In genomic region chr8:119927422-119928092, GRCm38 (mm10) we compare ENCODE assay signal across 9 mouse cellular contexts. TPM values are rescaled to one million over a fixed set of nuclear protein-coding genes. Genes with fewer than 3 reads are reported as not detected.
DNase-seq lines count a peak whose midpoint lies in the region; ATAC-seq and TF ChIP-seq lines count a peak whose summit lies in the region.
"Had no signal": no experiment of that assay in that cellular context is flagged by ENCODE, and none has a peak within 500 bp of the region (broad histone marks: within the 10 kb centered on the region; RNA-seq: fewer than 3 reads in every experiment).

No protein-coding gene starts in this region.

- no peaks in the 10 kb centered on the region for H3K9me3 ChIP-seq in hindbrain, embryonic 15.5 days
- H3K9me3 ChIP-seq in hindbrain, embryonic 12.5 days (replicated peaks): no peaks in the 10 kb centered on the region
- H3K9me3 ChIP-seq in MEL (replicated peaks; ENCODE audit: insufficient read depth, low read length): no peaks in the 10 kb centered on the region
- H3K9me3 ChIP-seq in lung, embryonic 15.5 days: no peaks in the 10 kb centered on the region
- H3K9me3 ChIP-seq: embryonic facial prominence, embryonic 13.5 days had no signal

- DNase-seq in MEL (ENCODE audit: low read depth, low spot score): peak; percentile 71
- DNase-seq in cerebellum, postnatal 25 days: peak; percentile 53 to 71
- peak; percentile 65 for DNase-seq in induced T-regulatory cell, adult 2 months (ENCODE audit: low read depth)
- DNase-seq in testis, postnatal 10 days (ENCODE audit: low spot score): peak; percentile 57
- no peak for DNase-seq in layer of hippocampus, adult 11-12 months (ENCODE audit: low spot score)

- peaks cover 4% of the 10 kb centered on the region for H3K36me3 ChIP-seq in hindbrain, embryonic 15.5 days
- H3K36me3 ChIP-seq in hindbrain, embryonic 12.5 days: peaks cover 8% of the 10 kb centered on the region; the same call in 1 of the 2 replicates
- peaks cover 17 to 34% of the 10 kb centered on the region in 2 experiments for H3K36me3 ChIP-seq in MEL (ENCODE audit: control insufficient read depth in 1 of 2, insufficient read depth in 2 of 2, low read length in 2 of 2)
- 0 out of 2 replicates have a peak, but pooled peaks cover 3% of the 10 kb centered on the region for H3K36me3 ChIP-seq in lung, embryonic 15.5 days

- no peaks in the 10 kb centered on the region for H3K27me3 ChIP-seq in hindbrain, embryonic 15.5 days
- no peaks in the 10 kb centered on the region for H3K27me3 ChIP-seq in hindbrain, embryonic 12.5 days
- H3K27me3 ChIP-seq in MEL (ENCODE audit: control insufficient read depth in 1 of 2, insufficient read depth in 2 of 2, low read length in 2 of 2): no peaks in the 10 kb centered on the region
- no peaks in the 10 kb centered on the region for H3K27me3 ChIP-seq in lung, embryonic 15.5 days
- H3K27me3 ChIP-seq: embryonic facial prominence, embryonic 13.5 days had no signal

- no peak for TF ChIP-seq POLR2A in MEL (IDR thresholded peaks at IDR 0.05; ENCODE audit: control insufficient read depth in 1 of 2, insufficient read depth in 1 of 2, low read depth in 1 of 2, low read length in 2 of 2, poor library complexity in 1 of 2)

- TF ChIP-seq CTCF in MEL (IDR thresholded peaks at IDR 0.05 in 2 of 3, conservative IDR thresholded peaks at IDR 0.05 in 1 of 3; ENCODE audit: control insufficient read depth in 1 of 3, insufficient read depth in 1 of 3, low read depth in 2 of 3, low read length in 3 of 3, poor library complexity in 1 of 3, severe bottlenecking in 1 of 3): peak; percentile 56 to 82 (median 67)

- H3K4me2 ChIP-seq in hindbrain, embryonic 15.5 days: no peak overlapping the region
- no peak overlapping the region for H3K4me2 ChIP-seq in hindbrain, embryonic 12.5 days (replicated peaks)
- H3K4me2 ChIP-seq in lung, embryonic 15.5 days: no peak overlapping the region
- H3K4me2 ChIP-seq: embryonic facial prominence, embryonic 13.5 days had no signal

- ATAC-seq in hindbrain, embryonic 15.5 days (ENCODE audit: low FRiP score, low read depth): peak; percentile 63; the same call in 1 of the 2 replicates
- no peak for ATAC-seq in hindbrain, embryonic 12.5 days (ENCODE audit: low FRiP score)
- peak; percentile 77 for ATAC-seq in lung, embryonic 15.5 days (ENCODE audit: borderline replicate concordance, extremely low read depth, low FRiP score, low TSS enrichment)

- H3K9ac ChIP-seq in hindbrain, embryonic 15.5 days: no peak overlapping the region
- H3K9ac ChIP-seq in hindbrain, embryonic 12.5 days: no peak overlapping the region
- H3K9ac ChIP-seq in MEL (ENCODE audit: control insufficient read depth, low read depth, low read length, poor library complexity, severe bottlenecking): no peak overlapping the region
- no peak overlapping the region for H3K9ac ChIP-seq in lung, embryonic 15.5 days
- H3K9ac ChIP-seq: embryonic facial prominence, embryonic 13.5 days had no signal

- no peak overlapping the region for H3K27ac ChIP-seq in hindbrain, embryonic 15.5 days (replicated peaks)
- no peak overlapping the region for H3K27ac ChIP-seq in hindbrain, embryonic 12.5 days
- no peak overlapping the region for H3K27ac ChIP-seq in MEL (ENCODE audit: control insufficient read depth, low read depth, low read length)
- no peak overlapping the region for H3K27ac ChIP-seq in lung, embryonic 15.5 days
- H3K27ac ChIP-seq: embryonic facial prominence, embryonic 13.5 days had no signal

- H3K79me2 ChIP-seq in MEL (ENCODE audit: control insufficient read depth, insufficient read depth, low read length, poor library complexity): peaks cover 89% of the 10 kb centered on the region

- 48% methylated on average over 6 of the region's 6 CpGs for WGBS in hindbrain, embryonic 15.5 days
- 44% methylated on average over 6 of the region's 6 CpGs for WGBS in hindbrain, embryonic 12.5 days
- WGBS in lung, embryonic 15.5 days: 42% methylated on average over 6 of the region's 6 CpGs

- no peak for TF ChIP-seq EP300 in MEL (IDR thresholded peaks at IDR 0.05; ENCODE audit: low read depth in 1 of 2, low read length in 2 of 2)

- peak; percentile 35 for TF ChIP-seq RAD21 in MEL (IDR thresholded peaks at IDR 0.05; ENCODE audit: low read depth, low read length)

- peaks cover 15% of the 10 kb centered on the region for H3K4me1 ChIP-seq in hindbrain, embryonic 15.5 days (replicated peaks)
- peaks cover 18% of the 10 kb centered on the region for H3K4me1 ChIP-seq in hindbrain, embryonic 12.5 days
- H3K4me1 ChIP-seq in MEL (ENCODE audit: control insufficient read depth in 1 of 2, insufficient read depth in 2 of 2, low read length in 2 of 2): peaks cover 4 to 30% of the 10 kb centered on the region in 2 experiments; a peak in 3 of 4 replicates
- 0 out of 2 replicates have a peak, but pooled peaks cover 10% of the 10 kb centered on the region for H3K4me1 ChIP-seq in lung, embryonic 15.5 days

- no peak overlapping the region for H3K4me3 ChIP-seq in hindbrain, embryonic 15.5 days
- no peak overlapping the region for H3K4me3 ChIP-seq in hindbrain, embryonic 12.5 days
- H3K4me3 ChIP-seq in MEL (ENCODE audit: control insufficient read depth in 1 of 2, insufficient read depth in 1 of 2, low read depth in 2 of 2, low read length in 2 of 2): no peak overlapping the region
- H3K4me3 ChIP-seq in lung, embryonic 15.5 days: no peak overlapping the region
- H3K4me3 ChIP-seq: embryonic facial prominence, embryonic 13.5 days had no signal

TF ChIP-seq in MEL, 35 proteins besides CTCF, POLR2A, EP300 and RAD21:
- TF ChIP-seq MAZ (IDR thresholded peaks at IDR 0.05; ENCODE audit: low read depth, low read length): no peak
- TF ChIP-seq SMC3 (IDR thresholded peaks at IDR 0.05; ENCODE audit: low read depth, low read length): 0 out of 2 replicates have a peak, but pooled peaks have one; percentile 25

RNA-seq across cellular contexts. Expression of gene Gm20388, which starts 16.9 kb away (rescaled TPM):
- polyA plus RNA-seq in hindbrain, embryonic 15.5 days (2015; fragmentation: Nextera tagmentation; extraction: Ambion mirVana): 5.0 and 5.4 TPM in 2 replicates
- not detected in 2 replicates for polyA plus RNA-seq in hindbrain, embryonic 12.5 days (2016; fragmentation: Nextera tagmentation; extraction: Ambion mirVana)
- total RNA-seq in MEL (2012; rRNA removed): 8.1 and 11.1 TPM in 2 replicates
- polyA plus RNA-seq in MEL (2012; ENCODE audit: insufficient read depth in 1 of 2, insufficient read length in 2 of 2, low read depth in 1 of 2, low replicate concordance in 2 of 2, missing spikeins in 1 of 2): 10 to 100 TPM in 1 of 2 experiments, not detected in 1; 17.8 TPM
- polyA plus RNA-seq in lung, embryonic 15.5 days (2015; fragmentation: Nextera tagmentation; extraction: Ambion mirVana): 5.5 TPM in 1 of 2 replicates, not detected in the other
- polyA plus RNA-seq: embryonic facial prominence, embryonic 13.5 days had no signal

RNA-seq across cellular contexts. Expression of gene Usp10, which starts 17.4 kb away (rescaled TPM):
- polyA plus RNA-seq in hindbrain, embryonic 15.5 days (2015; fragmentation: Nextera tagmentation; extraction: Ambion mirVana): 126 and 135 TPM in 2 replicates
- 137 and 141 TPM in 2 replicates for polyA plus RNA-seq in hindbrain, embryonic 12.5 days (2016; fragmentation: Nextera tagmentation; extraction: Ambion mirVana)
- 205 and 227 TPM in 2 replicates for total RNA-seq in MEL (2012; rRNA removed)
- 100 to 1,000 TPM; 263 to 398 TPM for polyA plus RNA-seq in MEL (2012; ENCODE audit: insufficient read depth in 1 of 2, insufficient read length in 2 of 2, low read depth in 1 of 2, low replicate concordance in 2 of 2, missing spikeins in 1 of 2)
- polyA plus RNA-seq in lung, embryonic 15.5 days (2015; fragmentation: Nextera tagmentation; extraction: Ambion mirVana): 132 and 135 TPM in 2 replicates
